Mouse (Mus musculus) common myeloid progenitor, adult 5-6 weeks (primary cell): ENCODE measurements around the gene Cplx2. TPM values are rescaled to one million over a fixed set of nuclear protein-coding genes. Genes with fewer than 3 reads are reported as not detected.

Experiments used
- total RNA-seq: library from RNA; stranded (forward); fragments of 200-1000, 187-1606 nt; gene quantifications from 2 replicates; pipeline ENCODE4 v1.2.3, GENCODE M21; 2017

Gene Cplx2
- total RNA-seq, 1 experiment from 2014 or later: 2.1 TPM

Other genes starting within 250 kb of the Cplx2 start
- 3.8 and 4.3 TPM in 2 replicates for gene Hrh2, start 179.2 kb upstream of the Cplx2 start, total RNA-seq
- 40.0 and 46.4 TPM in 2 replicates for gene Thoc3, start 97.5 kb downstream of the Cplx2 start, total RNA-seq
- gene Simc1, start 132.4 kb downstream of the Cplx2 start, total RNA-seq: 9.1 and 12.7 TPM in 2 replicates
- gene 4833439L19Rik, start 194.1 kb downstream of the Cplx2 start, total RNA-seq: 16.2 and 28.2 TPM in 2 replicates
- gene Arl10, start 203.7 kb downstream of the Cplx2 start, total RNA-seq: 7.9 and 13.7 TPM in 2 replicates
- 51.0 and 70.5 TPM in 2 replicates for gene Nop16, start 218.7 kb downstream of the Cplx2 start, total RNA-seq
- gene Higd2a, start 218.9 kb downstream of the Cplx2 start, total RNA-seq: 45.8 and 52.8 TPM in 2 replicates
- 13.4 and 23.5 TPM in 2 replicates for gene Cltb, start 240.0 kb downstream of the Cplx2 start, total RNA-seq